Mouse (Mus musculus): ENCODE measurements around the gene Rtn4rl1. TPM values are rescaled to one million over a fixed set of nuclear protein-coding genes. Genes with fewer than 3 reads are reported as not detected.
"Not testable (repeated sequence)": the region's sequence is repeated elsewhere in the genome, so short reads cannot be mapped to it uniquely, and the experiment has no call there.

The Rtn4rl1 gene
- polyA plus RNA-seq, 1 experiment = 0.96 TPM

DNA sequence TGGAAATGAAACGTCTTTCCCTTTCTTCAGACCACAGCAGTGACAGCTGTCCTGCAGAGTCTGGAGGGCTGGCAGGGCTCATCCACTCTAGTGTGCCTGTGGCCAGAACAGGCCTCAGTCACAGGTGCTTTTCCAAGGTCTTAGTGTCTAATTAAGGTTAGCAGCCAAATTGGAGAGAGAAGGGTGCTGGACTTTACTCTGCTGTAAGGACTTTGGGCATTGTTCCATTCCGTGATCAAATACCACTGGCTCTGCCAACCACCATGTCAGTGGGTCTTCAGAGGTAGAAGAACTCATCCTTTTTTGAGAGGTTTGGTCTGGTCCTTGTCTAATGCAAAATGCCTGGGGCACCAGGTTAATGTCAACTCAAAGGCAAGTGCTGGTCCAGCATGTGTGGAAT, 95.5 kb downstream of the Rtn4rl1 start:
- Histone ChIP-seq H3K9ac (ENCODE audit: low read depth, poor library complexity, severe bottlenecking) (no peak overlapping the region), H3K9me3 (replicated peaks; ENCODE audit: control insufficient read depth, insufficient read depth, low read length, poor library complexity, severe bottlenecking) (no peaks in the 10 kb centered on the region), H3K36me3 (ENCODE audit: control insufficient read depth, insufficient read depth, low read length, poor library complexity, severe bottlenecking) (no peaks in the 10 kb centered on the region), H3K27me3 (ENCODE audit: control insufficient read depth, insufficient read depth, low read length, poor library complexity, severe bottlenecking) (no peaks in the 10 kb centered on the region), H3K27ac (ENCODE audit: insufficient read depth, low read length) (no peak overlapping the region), H3K4me3 (ENCODE audit: low read depth, low read length) (no peak overlapping the region), H3K4me1 (ENCODE audit: control insufficient read depth, insufficient read depth, low read length) (no peaks in the 10 kb centered on the region)
- TF ChIP-seq CTCF (IDR thresholded peaks at IDR 0.05; ENCODE audit: low read depth, low read length) (no peak), POLR2A (IDR thresholded peaks at IDR 0.05; ENCODE audit: insufficient read depth, low read length) (no peak), EP300 (IDR thresholded peaks at IDR 0.05; ENCODE audit: insufficient read depth, low read depth, low read length) (no peak)

DNA sequence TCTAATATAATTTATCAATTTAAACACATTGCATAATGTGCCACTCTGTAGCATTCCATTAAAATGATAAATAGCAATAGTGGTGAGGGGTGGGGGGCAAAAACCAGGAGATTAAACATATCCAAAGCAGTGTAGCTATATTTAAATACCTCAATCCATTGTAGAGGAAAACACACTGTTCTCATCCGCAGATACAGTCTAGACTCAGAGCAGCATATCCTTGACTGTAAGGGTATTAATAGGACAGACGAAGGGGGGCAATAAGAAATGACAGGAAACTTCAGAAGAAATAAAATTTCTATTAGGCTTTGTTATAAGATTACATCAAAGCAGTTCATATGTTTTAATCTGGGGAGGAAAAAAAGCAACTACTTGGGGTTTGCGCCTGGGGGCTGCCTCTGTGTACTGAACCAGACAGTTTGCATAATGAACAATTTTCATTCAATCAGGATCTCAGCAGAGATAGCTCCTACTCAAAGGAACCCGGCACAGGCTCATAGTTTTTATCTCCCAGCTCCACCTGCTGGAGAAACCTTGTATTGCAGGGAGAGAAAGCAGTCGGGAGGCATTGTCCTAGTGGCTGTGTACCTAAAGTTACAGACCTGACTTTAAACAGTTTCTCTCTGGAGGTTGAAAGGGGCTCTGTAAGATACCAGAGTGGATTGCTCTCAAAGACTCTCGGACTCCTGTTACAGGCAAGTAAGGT, 97.1 kb downstream of the Rtn4rl1 start:
- Histone ChIP-seq H3K36me3 (ENCODE audit: control insufficient read depth, insufficient read depth, low read length, poor library complexity, severe bottlenecking) (no peaks in the 10 kb centered on the region), H3K4me1 (ENCODE audit: control insufficient read depth, insufficient read depth, low read length) (no peaks in the 10 kb centered on the region), H3K27ac (ENCODE audit: insufficient read depth, low read length) (no peak overlapping the region), H3K9me3 (replicated peaks; ENCODE audit: control insufficient read depth, insufficient read depth, low read length, poor library complexity, severe bottlenecking) (no peaks in the 10 kb centered on the region), H3K4me3 (ENCODE audit: low read depth, low read length) (no peak overlapping the region), H3K27me3 (ENCODE audit: control insufficient read depth, insufficient read depth, low read length, poor library complexity, severe bottlenecking) (no peaks in the 10 kb centered on the region), H3K9ac (ENCODE audit: low read depth, poor library complexity, severe bottlenecking) (peak overlapping the region; percentile 68)
- TF ChIP-seq EP300 (IDR thresholded peaks at IDR 0.05; ENCODE audit: insufficient read depth, low read depth, low read length) = no peak
- TF ChIP-seq CTCF (IDR thresholded peaks at IDR 0.05; ENCODE audit: low read depth, low read length) = peak; percentile 44

DNA sequence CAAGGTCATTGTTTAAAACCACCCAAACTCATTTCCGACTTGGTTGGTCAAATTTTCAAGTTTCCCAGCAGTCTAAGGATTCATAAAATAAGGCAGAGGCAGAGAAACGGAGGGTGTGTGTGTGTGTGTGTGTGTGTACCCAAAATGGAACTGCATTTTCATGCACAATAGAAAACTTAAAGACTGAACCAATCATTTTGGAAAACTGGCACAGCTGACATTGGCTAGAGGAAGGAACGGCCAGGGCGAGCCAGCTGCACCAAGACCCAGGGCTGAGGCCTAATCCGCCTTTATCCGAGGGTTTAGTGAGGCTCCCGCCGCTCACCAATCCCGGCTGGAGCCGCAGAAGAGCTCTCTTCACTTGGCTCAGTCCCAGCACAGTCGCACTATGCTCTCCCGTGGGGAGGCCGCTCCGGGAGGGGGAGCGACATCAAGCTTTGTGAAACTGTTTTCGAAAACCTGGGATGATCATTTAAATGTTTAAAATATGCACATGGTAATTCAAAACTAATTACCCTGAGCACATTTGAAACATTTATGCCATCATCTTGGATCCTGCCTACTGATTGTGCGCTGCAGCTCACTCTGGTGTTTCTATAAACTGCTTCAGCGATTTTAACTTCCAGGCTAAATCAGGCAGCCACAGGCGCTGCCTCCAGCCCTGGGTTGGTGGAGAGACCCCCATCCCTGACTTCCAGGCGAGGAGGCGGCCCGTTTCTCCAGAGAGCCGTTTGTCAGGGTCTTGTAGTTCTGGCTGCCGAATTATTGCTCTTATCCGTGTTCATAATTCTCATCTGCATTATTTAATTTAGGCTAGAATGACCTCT, 98.0 kb downstream of the Rtn4rl1 start:
- peak overlapping the region; percentile 68 for H3K9ac ChIP-seq (ENCODE audit: low read depth, poor library complexity, severe bottlenecking)
- no peaks in the 10 kb centered on the region for H3K36me3 ChIP-seq (ENCODE audit: control insufficient read depth, insufficient read depth, low read length, poor library complexity, severe bottlenecking)
- H3K4me3 ChIP-seq (ENCODE audit: low read depth, low read length) = no peak overlapping the region
- no peaks in the 10 kb centered on the region for H3K4me1 ChIP-seq (ENCODE audit: control insufficient read depth, insufficient read depth, low read length)
- no peaks in the 10 kb centered on the region for H3K9me3 ChIP-seq (replicated peaks; ENCODE audit: control insufficient read depth, insufficient read depth, low read length, poor library complexity, severe bottlenecking)
- H3K27me3 ChIP-seq (ENCODE audit: control insufficient read depth, insufficient read depth, low read length, poor library complexity, severe bottlenecking) = no peaks in the 10 kb centered on the region
- no peak for TF ChIP-seq CTCF (IDR thresholded peaks at IDR 0.05; ENCODE audit: low read depth, low read length)
- no peak for TF ChIP-seq EP300 (IDR thresholded peaks at IDR 0.05; ENCODE audit: insufficient read depth, low read depth, low read length)
- TF ChIP-seq POLR2A (IDR thresholded peaks at IDR 0.05; ENCODE audit: insufficient read depth, low read length) = no peak
- H3K27ac ChIP-seq (ENCODE audit: insufficient read depth, low read length) = no peak overlapping the region

DNA sequence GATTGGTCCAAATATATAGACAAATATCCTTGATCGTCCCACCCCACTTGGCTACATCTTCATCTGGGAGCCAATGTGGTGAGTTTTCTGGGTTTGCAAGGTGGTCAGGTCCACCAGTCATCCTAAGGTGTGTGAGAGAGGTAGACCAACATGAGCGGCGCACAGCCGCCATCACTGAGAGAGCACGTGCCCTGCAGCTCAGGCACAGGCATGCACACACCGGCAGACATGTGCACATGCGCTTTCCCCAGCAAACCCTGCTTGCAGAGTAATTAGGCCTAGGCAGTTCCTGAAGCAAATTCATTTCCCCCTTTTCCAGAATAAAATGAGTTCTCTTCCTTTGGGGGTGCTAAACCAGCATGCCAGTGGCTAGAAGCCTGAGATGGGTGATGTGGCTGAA, 98.7 kb downstream of the Rtn4rl1 start:
- Histone ChIP-seq H3K4me3 (ENCODE audit: low read depth, low read length) (no peak overlapping the region), H3K9me3 (replicated peaks; ENCODE audit: control insufficient read depth, insufficient read depth, low read length, poor library complexity, severe bottlenecking) (no peaks in the 10 kb centered on the region), H3K27ac (ENCODE audit: insufficient read depth, low read length) (no peak overlapping the region), H3K4me1 (ENCODE audit: control insufficient read depth, insufficient read depth, low read length) (no peaks in the 10 kb centered on the region), H3K36me3 (ENCODE audit: control insufficient read depth, insufficient read depth, low read length, poor library complexity, severe bottlenecking) (no peaks in the 10 kb centered on the region), H3K9ac (ENCODE audit: low read depth, poor library complexity, severe bottlenecking) (peak overlapping the region; percentile 68; the same call in 1 of the 2 replicates), H3K27me3 (ENCODE audit: control insufficient read depth, insufficient read depth, low read length, poor library complexity, severe bottlenecking) (no peaks in the 10 kb centered on the region)
- TF ChIP-seq EP300 (IDR thresholded peaks at IDR 0.05; ENCODE audit: insufficient read depth, low read depth, low read length) = no peak
- no peak for TF ChIP-seq CTCF (IDR thresholded peaks at IDR 0.05; ENCODE audit: low read depth, low read length)
- no peak for TF ChIP-seq POLR2A (IDR thresholded peaks at IDR 0.05; ENCODE audit: insufficient read depth, low read length)

DNA sequence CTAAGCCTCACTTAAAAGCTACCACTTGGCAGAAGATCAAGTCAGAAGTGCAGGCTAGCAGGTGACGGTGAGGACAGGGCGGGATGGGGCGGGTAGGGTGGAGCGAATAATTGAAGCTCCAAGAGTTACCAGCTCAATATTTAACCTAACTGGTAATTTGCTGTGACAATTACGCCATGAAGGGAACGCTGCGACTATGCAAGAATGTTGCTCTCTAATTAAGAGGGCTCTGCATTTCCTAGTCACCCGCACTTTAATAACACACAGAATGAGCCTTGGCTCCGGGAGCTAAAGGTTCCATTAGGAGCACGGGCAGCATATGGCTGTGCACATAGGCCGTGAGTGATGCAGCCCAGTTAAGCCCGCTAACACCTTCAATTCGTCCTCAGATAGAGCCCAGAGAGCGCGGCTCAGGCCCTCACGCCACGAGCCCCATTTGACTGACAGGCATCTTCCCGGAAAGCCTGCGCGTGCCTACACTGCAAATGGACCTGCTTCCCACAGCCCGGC, 100.3 kb downstream of the Rtn4rl1 start:
- no peaks in the 10 kb centered on the region for H3K36me3 ChIP-seq (ENCODE audit: control insufficient read depth, insufficient read depth, low read length, poor library complexity, severe bottlenecking)
- H3K27ac ChIP-seq (ENCODE audit: insufficient read depth, low read length) = no peak overlapping the region
- H3K4me1 ChIP-seq (ENCODE audit: control insufficient read depth, insufficient read depth, low read length) = no peaks in the 10 kb centered on the region
- H3K27me3 ChIP-seq (ENCODE audit: control insufficient read depth, insufficient read depth, low read length, poor library complexity, severe bottlenecking) = no peaks in the 10 kb centered on the region
- no peak overlapping the region for H3K4me3 ChIP-seq (ENCODE audit: low read depth, low read length)
- no peaks in the 10 kb centered on the region for H3K9me3 ChIP-seq (replicated peaks; ENCODE audit: control insufficient read depth, insufficient read depth, low read length, poor library complexity, severe bottlenecking)
- TF ChIP-seq CTCF (IDR thresholded peaks at IDR 0.05; ENCODE audit: low read depth, low read length) (no peak), POLR2A (IDR thresholded peaks at IDR 0.05; ENCODE audit: insufficient read depth, low read length) (no peak), EP300 (IDR thresholded peaks at IDR 0.05; ENCODE audit: insufficient read depth, low read depth, low read length) (no peak)
- H3K9ac ChIP-seq (ENCODE audit: low read depth, poor library complexity, severe bottlenecking) = 0 out of 2 replicates have a peak overlapping the region, but pooled peaks have one; percentile 1

DNA sequence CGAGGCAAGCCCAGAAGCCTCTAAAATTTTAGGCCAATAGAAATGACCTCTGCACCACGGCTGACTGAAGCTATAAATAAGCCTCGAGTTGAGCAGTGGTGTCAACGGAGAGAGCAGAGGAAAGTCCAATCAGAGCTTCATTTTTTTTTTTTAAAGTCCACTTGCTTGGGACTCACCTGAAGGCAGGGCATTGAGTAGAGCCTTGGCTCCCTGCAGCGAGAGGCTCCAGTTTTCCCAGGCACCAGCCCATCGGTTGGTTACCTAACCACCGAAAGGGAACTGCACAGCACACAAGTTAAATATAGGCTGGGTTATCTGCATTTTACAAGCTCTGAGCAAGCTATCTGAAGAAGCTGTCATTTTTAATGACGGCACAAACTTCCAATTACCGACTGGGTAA, 101.3 kb downstream of the Rtn4rl1 start:
- no peaks in the 10 kb centered on the region for H3K9me3 ChIP-seq (replicated peaks; ENCODE audit: control insufficient read depth, insufficient read depth, low read length, poor library complexity, severe bottlenecking)
- H3K9ac ChIP-seq (ENCODE audit: low read depth, poor library complexity, severe bottlenecking) = no peak overlapping the region
- H3K27me3 ChIP-seq (ENCODE audit: control insufficient read depth, insufficient read depth, low read length, poor library complexity, severe bottlenecking) = no peaks in the 10 kb centered on the region
- no peaks in the 10 kb centered on the region for H3K36me3 ChIP-seq (ENCODE audit: control insufficient read depth, insufficient read depth, low read length, poor library complexity, severe bottlenecking)
- no peaks in the 10 kb centered on the region for H3K4me1 ChIP-seq (ENCODE audit: control insufficient read depth, insufficient read depth, low read length)
- H3K27ac ChIP-seq (ENCODE audit: insufficient read depth, low read length) = no peak overlapping the region
- no peak overlapping the region for H3K4me3 ChIP-seq (ENCODE audit: low read depth, low read length)
- TF ChIP-seq POLR2A (IDR thresholded peaks at IDR 0.05; ENCODE audit: insufficient read depth, low read length) = no peak

DNA sequence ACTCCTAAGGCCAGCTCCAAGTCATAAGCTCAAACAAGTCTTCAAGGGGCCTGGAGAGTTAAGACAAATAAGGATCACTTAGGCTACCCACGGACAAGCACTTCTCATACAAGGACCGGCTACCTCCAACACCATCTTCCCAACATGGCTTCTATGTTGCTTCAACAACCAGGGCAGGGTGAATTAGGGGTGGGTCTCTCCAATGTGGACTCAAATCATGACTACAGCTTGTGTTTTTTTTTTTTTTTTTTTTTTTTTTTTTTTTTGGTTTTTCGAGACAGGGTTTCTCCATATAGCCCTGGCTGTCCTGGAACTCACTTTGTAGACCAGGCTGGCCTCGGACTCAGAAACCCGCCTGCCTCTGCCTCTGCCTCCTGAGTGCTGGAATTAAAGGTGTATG, 102.0 kb downstream of the Rtn4rl1 start:
- H3K4me1 ChIP-seq (ENCODE audit: control insufficient read depth, insufficient read depth, low read length); H3K9me3 ChIP-seq (replicated peaks; ENCODE audit: control insufficient read depth, insufficient read depth, low read length, poor library complexity, severe bottlenecking); H3K36me3 ChIP-seq (ENCODE audit: control insufficient read depth, insufficient read depth, low read length, poor library complexity, severe bottlenecking); H3K27me3 ChIP-seq (ENCODE audit: control insufficient read depth, insufficient read depth, low read length, poor library complexity, severe bottlenecking); H3K9ac ChIP-seq (ENCODE audit: low read depth, poor library complexity, severe bottlenecking); H3K27ac ChIP-seq (ENCODE audit: insufficient read depth, low read length); H3K4me3 ChIP-seq (ENCODE audit: low read depth, low read length): not testable (repeated sequence)
